Mouse (Mus musculus) kidney, embryonic 16.5 days (tissue): ENCODE measurements around the gene Cdh13. TPM values are rescaled to one million over a fixed set of nuclear protein-coding genes. Genes with fewer than 3 reads are reported as not detected.
A peak's percentile ranks its signal among the peaks of the same experiment; 100 is the strongest.

ENCODE experiments used
- ATAC-seq: fragments of 200-750 bp; cut with Nextera tagmentation; 2 replicates; pipeline ENCODE4 v1.8.0; 2017; ENCODE audit warnings: moderate TSS enrichment; ENCODE audit not compliant: low FRiP score, low TSS enrichment
- H3K27ac ChIP-seq: fragments of 300-500 bp; sonication (generic); 2 replicates; pipeline ENCODE4 v1.5.1; 2014; ENCODE audit warnings: low read length
- H3K27me3 ChIP-seq: fragments of 300-500 bp; sonication (generic); 2 replicates; pipeline ENCODE4 v1.6.1; 2014; ENCODE audit warnings: low read length, control low read depth, mixed read lengths; ENCODE audit not compliant: insufficient read depth
- H3K36me3 ChIP-seq: fragments of 300-500 bp; sonication (generic); 2 replicates; pipeline ENCODE4 v1.6.1; 2014; ENCODE audit warnings: low read length, control low read depth, mixed read lengths; ENCODE audit not compliant: insufficient read depth
- H3K4me1 ChIP-seq: fragments of 300-500 bp; sonication (generic); 2 replicates; pipeline ENCODE4 v1.6.1; 2014; ENCODE audit warnings: low read length, control low read depth, mixed read lengths; ENCODE audit not compliant: insufficient read depth
- H3K4me2 ChIP-seq: fragments of 300-500 bp; sonication (generic); replicated peaks from 2 replicates; pipeline ENCODE4 v1.6.1; 2014; ENCODE audit warnings: low read depth, low read length
- H3K4me3 ChIP-seq: fragments of 300-500 bp; sonication (generic); 2 replicates; pipeline ENCODE4 v1.5.1; 2014; ENCODE audit warnings: mild to moderate bottlenecking, low read length
- H3K9ac ChIP-seq: fragments of 300-500 bp; sonication (generic); replicated peaks from 2 replicates; pipeline ENCODE4 v1.6.1; 2014; ENCODE audit warnings: low read length
- H3K9me3 ChIP-seq: fragments of 300-500 bp; sonication (generic); 2 replicates; pipeline ENCODE4 v1.6.1; 2016; ENCODE audit warnings: low read length, control low read depth
- WGBS: fragments of 180-500 bp; shearing (Covaris S2); extraction: QIAGEN DNeasy Blood & Tissue Kit; methylation state at CpG from one replicate; pipeline ENCODE4 v1.1.7; 2014; 5-methylcytosine and 5-hydroxymethylcytosine counted together
- polyA plus RNA-seq: library from polyadenylated mRNA; unstranded; fragments of >200 nt; fragmentation: Nextera tagmentation; extraction: Ambion mirVana; gene quantifications from 2 replicates; pipeline ENCODE4 v1.2.1, GENCODE M21; 2015

Cdh13 gene
- polyA plus RNA-seq, 1 experiment from 2014 or later, result 2.0 TPM

DNA sequence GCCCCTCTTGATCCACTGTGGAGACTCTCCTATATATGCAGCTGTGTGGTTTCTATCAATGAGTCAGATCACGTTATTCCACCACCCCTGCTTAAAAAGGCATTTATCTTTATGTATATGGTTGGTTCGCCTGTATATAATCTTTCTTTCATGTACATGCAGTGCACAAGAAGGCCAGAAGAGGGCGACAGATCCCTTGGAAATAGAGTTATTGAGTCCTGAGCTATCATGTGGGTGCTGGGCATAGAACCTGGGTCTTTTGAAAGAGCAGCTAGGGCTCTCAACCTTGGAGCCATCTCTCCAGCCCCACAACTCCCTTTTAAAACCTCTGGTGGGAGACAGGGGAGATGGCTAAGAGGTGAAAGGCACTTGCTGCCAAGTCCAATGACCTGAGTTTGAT is 1027.9 kb downstream of the Cdh13 start:
- Histone ChIP-seq H3K36me3 (no peaks in the 10 kb centered on the region), H3K27me3 (no peaks in the 10 kb centered on the region), H3K4me1 (no peaks in the 10 kb centered on the region), H3K27ac (no peak overlapping the region), H3K9me3 (no peaks in the 10 kb centered on the region), H3K4me3 (no peak overlapping the region), H3K9ac (no peak overlapping the region), H3K4me2 (no peak overlapping the region)
- WGBS, result 33% methylated on average over 3 of the region's 3 CpGs
- ATAC-seq, result no peak

GRCm38 (mm10) chr8:119323215-119323614 is 1039.7 kb downstream of the Cdh13 start:
- Histone ChIP-seq H3K9me3 (no peaks in the 10 kb centered on the region), H3K4me1 (no peaks in the 10 kb centered on the region), H3K27ac (no peak overlapping the region), H3K4me3 (no peak overlapping the region), H3K36me3 (no peaks in the 10 kb centered on the region), H3K9ac (no peak overlapping the region), H3K27me3 (no peaks in the 10 kb centered on the region), H3K4me2 (no peak overlapping the region)
- ATAC-seq, result no peak
- WGBS, result 47% methylated on average over 6 of the region's 6 CpGs

DNA sequence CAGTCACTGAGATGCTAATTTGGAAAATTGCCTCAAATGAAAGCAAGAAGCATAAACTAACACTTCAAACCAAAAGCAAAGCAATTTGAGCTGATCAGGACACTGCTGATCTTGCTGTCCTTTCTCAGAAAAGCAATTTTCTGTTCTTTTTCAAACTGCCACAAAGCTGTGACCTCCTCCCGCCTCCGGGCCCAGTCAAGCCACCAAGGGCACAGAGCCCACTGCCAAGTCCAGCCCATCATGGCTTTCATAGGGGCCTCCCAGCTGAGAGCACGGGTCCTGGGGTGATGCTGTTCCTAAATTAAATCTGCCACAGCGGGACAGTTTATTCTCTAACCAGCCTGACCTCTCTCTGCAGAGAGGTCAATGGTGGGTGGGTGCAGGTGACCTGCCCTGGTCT is 1056.0 kb downstream of the Cdh13 start:
- no peak overlapping the region for H3K9ac ChIP-seq
- peaks cover 11% of the 10 kb centered on the region for H3K9me3 ChIP-seq
- no peaks in the 10 kb centered on the region for H3K4me1 ChIP-seq
- no peak overlapping the region for H3K27ac ChIP-seq
- no peak for ATAC-seq
- no peak overlapping the region for H3K4me3 ChIP-seq
- no peak overlapping the region for H3K4me2 ChIP-seq
- H3K36me3 ChIP-seq, result no peaks in the 10 kb centered on the region
- H3K27me3 ChIP-seq, result no peaks in the 10 kb centered on the region
- WGBS, result 70% methylated on average over 4 of the region's 4 CpGs

DNA sequence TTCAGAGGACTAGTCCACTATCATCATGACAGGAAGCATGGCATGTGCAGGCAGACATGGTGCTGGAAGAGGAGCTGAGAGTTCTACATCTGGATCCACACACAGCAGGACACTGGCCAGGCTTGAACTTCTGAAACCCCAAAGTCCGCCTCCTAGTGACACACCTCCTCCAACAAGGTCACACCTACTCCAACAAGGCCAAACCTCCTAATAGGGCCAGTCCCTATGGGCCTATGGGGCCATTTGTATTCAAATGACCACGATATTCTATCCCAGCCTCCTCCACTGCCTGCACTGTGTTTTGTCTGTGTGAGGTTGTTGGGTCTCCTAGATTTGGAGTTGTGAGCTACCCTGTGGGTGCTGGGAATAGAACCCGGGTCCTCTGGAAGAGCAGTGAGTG is 1060.1 kb downstream of the Cdh13 start:
- H3K4me2 ChIP-seq, result peak overlapping the region; percentile 37
- no peak overlapping the region for H3K27ac ChIP-seq
- 83% methylated on average over 3 of the region's 3 CpGs for WGBS
- peaks cover 23% of the 10 kb centered on the region for H3K36me3 ChIP-seq
- peaks cover 8% of the 10 kb centered on the region for H3K4me1 ChIP-seq
- H3K9me3 ChIP-seq, result peaks cover 5% of the 10 kb centered on the region; the same call in 1 of the 2 replicates
- peak; percentile 14 for ATAC-seq
- no peaks in the 10 kb centered on the region for H3K27me3 ChIP-seq
- H3K4me3 ChIP-seq, result peak overlapping the region; percentile 94
- no peak overlapping the region for H3K9ac ChIP-seq

GRCm38 (mm10) chr8:119344190-119344856 is 1060.8 kb downstream of the Cdh13 start, which contains the start of gene Hsbp1:
TSS of gene Hsbp1 (plus strand) at chr8:119344488.
- 3% methylated on average over 50 of the region's 52 CpGs for WGBS
- Histone ChIP-seq H3K27ac (0 out of 2 replicates have a peak within 1 kb of the TSS, but pooled peaks have one; percentile 3), H3K27me3 (no peaks in the 10 kb centered on the region), H3K9me3 (peaks cover 4% of the 10 kb centered on the region; the same call in 1 of the 2 replicates), H3K9ac (peak within 1 kb of the TSS; percentile 88), H3K4me2 (peak within 1 kb of the TSS; percentile 64), H3K36me3 (peaks cover 30% of the 10 kb centered on the region), H3K4me3 (peak within 1 kb of the TSS; percentile 94), H3K4me1 (peaks cover 8% of the 10 kb centered on the region)
- peak; percentile 98 for ATAC-seq

GRCm38 (mm10) chr8:119345029-119345682 is 1061.6 kb downstream of the Cdh13 start:
- peak overlapping the region; percentile 64 for H3K4me2 ChIP-seq
- peak overlapping the region; percentile 94 for H3K4me3 ChIP-seq
- H3K9ac ChIP-seq, result peak overlapping the region; percentile 88
- no peak for ATAC-seq
- no peak overlapping the region for H3K27ac ChIP-seq
- 51% methylated on average over 22 of the region's 22 CpGs for WGBS
- H3K36me3 ChIP-seq, result peaks cover 35% of the 10 kb centered on the region
- H3K27me3 ChIP-seq, result no peaks in the 10 kb centered on the region
- H3K4me1 ChIP-seq, result peaks cover 8% of the 10 kb centered on the region
- peaks cover 4% of the 10 kb centered on the region; the same call in 1 of the 2 replicates for H3K9me3 ChIP-seq

GRCm38 (mm10) chr8:119345683-119346075 is 1062.1 kb downstream of the Cdh13 start:
- Histone ChIP-seq H3K36me3 (peaks cover 35% of the 10 kb centered on the region), H3K27me3 (no peaks in the 10 kb centered on the region), H3K4me2 (no peak overlapping the region), H3K27ac (no peak overlapping the region), H3K4me3 (no peak overlapping the region), H3K9me3 (peaks cover 4% of the 10 kb centered on the region; the same call in 1 of the 2 replicates), H3K9ac (no peak overlapping the region), H3K4me1 (peaks cover 8% of the 10 kb centered on the region)
- WGBS, result 86% methylated on average over 15 of the region's 15 CpGs
- no peak for ATAC-seq

DNA sequence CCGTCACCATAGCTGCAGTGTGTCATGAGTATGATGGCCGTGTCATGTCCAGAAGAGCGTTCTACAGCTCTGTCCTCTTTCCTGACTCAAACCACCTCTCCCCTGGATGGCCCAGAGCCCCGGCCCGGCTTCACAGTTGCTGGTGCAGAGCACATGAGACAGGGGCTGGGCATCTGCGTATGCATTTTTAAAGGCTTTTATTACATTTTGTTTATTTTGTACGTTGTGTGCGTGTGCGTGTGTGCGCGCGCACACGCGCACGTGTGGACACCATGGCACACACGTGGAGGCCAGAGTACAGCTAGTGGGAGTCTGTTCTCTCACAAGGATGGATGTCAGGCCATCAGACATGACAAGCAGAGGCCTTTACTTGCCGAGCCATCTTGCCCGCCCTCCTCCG is 1068.1 kb downstream of the Cdh13 start:
- no peaks in the 10 kb centered on the region for H3K27me3 ChIP-seq
- H3K9ac ChIP-seq, result no peak overlapping the region
- ATAC-seq, result no peak
- 93% methylated on average over 19 of the region's 19 CpGs for WGBS
- H3K36me3 ChIP-seq, result peaks cover 31% of the 10 kb centered on the region
- no peak overlapping the region for H3K4me3 ChIP-seq
- no peaks in the 10 kb centered on the region for H3K9me3 ChIP-seq
- H3K4me2 ChIP-seq, result no peak overlapping the region
- no peak overlapping the region for H3K27ac ChIP-seq
- no peaks in the 10 kb centered on the region for H3K4me1 ChIP-seq

DNA sequence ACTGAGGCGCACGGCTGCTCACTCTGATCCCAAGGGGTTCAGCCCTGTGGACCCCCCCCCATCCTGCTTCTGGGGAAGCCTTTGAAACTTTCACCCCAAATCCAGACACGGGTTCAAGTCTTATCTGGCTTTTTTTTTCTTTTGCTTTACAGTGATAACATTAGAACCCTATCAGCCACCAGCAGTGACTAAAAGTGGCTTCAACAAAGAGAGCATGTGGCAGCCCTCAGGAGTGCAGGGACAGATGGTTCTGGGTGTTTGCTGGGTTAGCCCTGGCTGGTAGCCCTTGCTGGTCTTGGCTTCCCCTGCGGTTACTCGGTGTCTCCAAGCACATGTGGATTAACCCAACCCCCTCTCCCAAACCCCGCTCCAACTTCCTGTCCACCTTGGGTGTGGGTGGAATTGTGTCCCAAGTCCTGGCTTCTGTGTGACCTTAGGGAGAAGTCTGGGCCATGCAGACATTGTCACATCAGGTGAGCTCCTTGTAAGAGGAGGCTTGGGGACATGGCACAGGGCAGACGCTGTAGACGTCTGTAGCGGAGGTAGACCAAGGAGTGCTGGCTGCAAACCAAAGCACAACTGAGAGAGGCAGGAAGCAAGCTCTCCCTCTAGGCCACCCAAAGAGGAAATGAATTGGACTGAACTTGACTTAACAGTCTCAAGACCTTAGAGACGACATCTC is 1069.6 kb downstream of the Cdh13 start:
- H3K9ac ChIP-seq, result no peak overlapping the region
- no peak overlapping the region for H3K27ac ChIP-seq
- H3K4me1 ChIP-seq, result no peaks in the 10 kb centered on the region
- ATAC-seq, result no peak
- WGBS, result 81% methylated on average over 10 of the region's 10 CpGs
- H3K9me3 ChIP-seq, result no peaks in the 10 kb centered on the region
- peaks cover 17% of the 10 kb centered on the region for H3K36me3 ChIP-seq
- H3K4me3 ChIP-seq, result no peak overlapping the region
- no peak overlapping the region for H3K4me2 ChIP-seq
- no peaks in the 10 kb centered on the region for H3K27me3 ChIP-seq

DNA sequence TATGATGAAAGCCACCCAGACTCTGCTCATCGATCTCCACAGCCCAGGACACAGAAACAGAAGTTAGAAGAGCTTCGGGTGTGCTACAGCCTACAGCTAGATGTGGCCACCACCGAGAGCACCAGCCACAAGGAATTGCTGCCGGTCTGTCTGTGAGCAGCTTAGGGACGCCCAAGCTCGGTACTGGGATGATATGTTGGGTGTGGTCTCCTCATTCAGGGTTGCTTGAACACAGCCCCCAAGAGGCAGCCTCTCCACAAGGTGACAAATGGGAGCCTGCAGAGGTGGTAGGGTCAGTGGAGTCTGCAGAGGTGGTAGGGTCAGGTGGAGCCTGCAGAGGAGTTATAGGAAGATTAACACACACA is 1070.1 kb downstream of the Cdh13 start:
- Histone ChIP-seq H3K9me3 (no peaks in the 10 kb centered on the region), H3K4me3 (no peak overlapping the region), H3K27me3 (no peaks in the 10 kb centered on the region), H3K4me1 (no peaks in the 10 kb centered on the region), H3K4me2 (no peak overlapping the region), H3K36me3 (peaks cover 12% of the 10 kb centered on the region), H3K27ac (no peak overlapping the region), H3K9ac (no peak overlapping the region)
- ATAC-seq, result no peak
- WGBS, result 86% methylated on average over 6 of the region's 6 CpGs
